ENCODE assay signal across 28 mouse cellular contexts in genomic region chr3:55280471-55280870, GRCm38 (mm10). TPM values are rescaled to one million over a fixed set of nuclear protein-coding genes. Genes with fewer than 3 reads are reported as not detected.
DNase-seq lines count a peak whose midpoint lies in the region; TF ChIP-seq lines count a peak whose summit lies in the region.
"Had no signal": no experiment of that assay in that cellular context is flagged by ENCODE, and none has a peak within 500 bp of the region (broad histone marks: within the 10 kb centered on the region; RNA-seq: fewer than 3 reads in every experiment).

No protein-coding gene starts in this region.

- H3K36me3 ChIP-seq in heart, embryonic 10.5 days = no peaks in the 10 kb centered on the region
- H3K36me3 ChIP-seq: embryonic facial prominence, embryonic 12.5 days; forebrain, embryonic 12.5 days had no signal

- TF ChIP-seq CTCF in cortical plate, adult 2 months (IDR thresholded peaks at IDR 0.05; ENCODE audit: extremely low read depth, insufficient read depth, low read length) = no peak

- no peak overlapping the region for H3K27ac ChIP-seq in heart, embryonic 10.5 days
- peak overlapping the region; percentile 64 for H3K27ac ChIP-seq in cortical plate, adult 2 months (ENCODE audit: insufficient read depth, low read length)
- H3K27ac ChIP-seq: embryonic facial prominence, embryonic 12.5 days; forebrain, embryonic 12.5 days; heart, adult 2 months; liver, embryonic 14.5 days; macrophage; neural tube, embryonic 12.5 days had no signal

- peak; percentile 27 for DNase-seq in heart, embryonic 10.5 days (ENCODE audit: low spot score)
- DNase-seq in heart, postnatal 4 days = no peak
- DNase-seq in A20 (ENCODE audit: low read depth, low spot score) (peak; percentile 15), ES-CJ7 (ENCODE audit: low read depth, low spot score) (peak; percentile 60)
- DNase-seq in adrenal gland, postnatal 4 days (ENCODE audit: low spot score in 2 of 2) = no peak
- DNase-seq: adrenal gland, adult 2 months; cerebellum, adult 8-10 months; cerebellum, postnatal 25 days; gastrocnemius, postnatal 14 days; heart, adult 2 months; heart, postnatal 14 days; kidney, adult 18-20 months; kidney, postnatal 36 days; layer of hippocampus, postnatal 36 days; liver; lung, adult 2 months; lung, postnatal 10 days; thymus, postnatal 4 days had no signal

- H3K4me3 ChIP-seq in heart, embryonic 10.5 days = no peak overlapping the region
- no peak overlapping the region for H3K4me3 ChIP-seq in cortical plate, adult 2 months (ENCODE audit: insufficient read depth, low read length)
- H3K4me3 ChIP-seq: embryonic facial prominence, embryonic 12.5 days; forebrain, embryonic 12.5 days; heart, adult 2 months; myocyte; neural tube, embryonic 12.5 days had no signal

- no peaks in the 10 kb centered on the region for H3K9me3 ChIP-seq in heart, embryonic 10.5 days
- H3K9me3 ChIP-seq: embryonic facial prominence, embryonic 12.5 days; forebrain, embryonic 12.5 days; neural tube, embryonic 12.5 days had no signal

- H3K4me1 ChIP-seq in heart, embryonic 10.5 days = peaks cover 3% of the 10 kb centered on the region; the same call in 1 of the 2 replicates
- peaks cover 31% of the 10 kb centered on the region for H3K4me1 ChIP-seq in cortical plate, adult 2 months (ENCODE audit: control insufficient read depth, insufficient read depth, low read length)
- H3K4me1 ChIP-seq: embryonic facial prominence, embryonic 12.5 days had no signal

- H3K27me3 ChIP-seq in heart, embryonic 10.5 days (ENCODE audit: insufficient read depth, poor library complexity, severe bottlenecking) = no peaks in the 10 kb centered on the region
- H3K27me3 ChIP-seq: CH12.LX; embryonic facial prominence, embryonic 12.5 days; forebrain, embryonic 12.5 days; neural tube, embryonic 12.5 days had no signal

- no peak for TF ChIP-seq POLR2A in cortical plate, adult 2 months (IDR thresholded peaks at IDR 0.05; ENCODE audit: extremely low read depth, insufficient read depth, low read length)

RNA-seq across cellular contexts. Expression of gene Dclk1, which starts 38.3 kb away (rescaled TPM):
- polyA plus RNA-seq in heart, embryonic 10.5 days (2016; fragmentation: Nextera tagmentation; extraction: Ambion mirVana) = 4.8 and 7.9 TPM in 2 replicates
- total RNA-seq in heart, postnatal 4 days (2021) = 10 to 100 TPM; 13.8 to 14.0 TPM
- polyA plus RNA-seq in cortical plate, adult 2 months (2012; rRNA removed) = 333 and 339 TPM in 2 replicates
- total RNA-seq in adrenal gland, postnatal 4 days (2021) = 10 to 100 TPM; 23.0 to 25.0 TPM
- total RNA-seq: CH12.LX; megakaryocyte-erythroid progenitor cell, adult 5-6 weeks; MEL had no signal

Comparison
In these comparisons a context has a peak if more than half of its experiments do, and no peak if none do; other contexts are left out.
1. DNase-seq: peak in heart, embryonic 10.5 days (single experiment), A20 (single experiment) and ES-CJ7 (single experiment); none in heart, postnatal 4 days (single experiment) and adrenal gland, postnatal 4 days (0 of 2).